Mouse (Mus musculus) ES-E14 (cell line): ENCODE measurements around the gene Rps27l.

ENCODE experiments used
- HCFC1 ChIP-seq: IDR thresholded peaks from 2 replicates; pipeline ENCODE4 v1.6.1; 2012; ENCODE audit warnings: low read length, inconsistent platforms, borderline replicate concordance; ENCODE audit not compliant: insufficient read depth
- ZC3H11A ChIP-seq: IDR thresholded peaks from 2 replicates; pipeline ENCODE4 v1.6.1; 2012; ENCODE audit warnings: low read depth, mild to moderate bottlenecking, inconsistent platforms, low read length, borderline replicate concordance

- TF ChIP-seq ZC3H11A (no peak), HCFC1 (no peak)
Observed at GRCm38 (mm10) chr9:66917892-66918255, 28.0 kb upstream of the Rps27l start.
